Mouse (Mus musculus) neural tube, embryonic 14.5 days (tissue): ENCODE results near the gene Ascl2. TPM values are rescaled to one million over a fixed set of nuclear protein-coding genes. Genes with fewer than 3 reads are reported as not detected.

ENCODE experiments used
- ATAC-seq: fragments of 200-750 bp; cut with Nextera tagmentation; 2 replicates; pipeline ENCODE4 v1.8.0; 2017; ENCODE audit warnings: low read depth, mild to moderate bottlenecking, moderate TSS enrichment, moderate library complexity
- H3K27ac ChIP-seq: fragments of 300-500 bp; sonication (generic); 2 replicates; pipeline ENCODE4 v1.5.1; 2014; ENCODE audit warnings: low read depth, mild to moderate bottlenecking, control low read depth, low read length, moderate library complexity, mixed read lengths
- H3K27me3 ChIP-seq: fragments of 300-500 bp; sonication (generic); 2 replicates; pipeline ENCODE4 v1.6.1; 2014; ENCODE audit warnings: low read length; ENCODE audit not compliant: control insufficient read depth, insufficient read depth
- H3K36me3 ChIP-seq: fragments of 300-500 bp; sonication (generic); 2 replicates; pipeline ENCODE4 v1.6.1; 2014; ENCODE audit warnings: low read length, mixed read lengths; ENCODE audit not compliant: control insufficient read depth, insufficient read depth
- H3K4me1 ChIP-seq: fragments of 300-500 bp; sonication (generic); 2 replicates; pipeline ENCODE4 v1.6.1; 2014; ENCODE audit warnings: low read length; ENCODE audit not compliant: control insufficient read depth, insufficient read depth
- H3K4me2 ChIP-seq: fragments of 300-500 bp; sonication (generic); 2 replicates; pipeline ENCODE4 v1.6.1; 2014; ENCODE audit warnings: mild to moderate bottlenecking, low read depth, low read length, control low read depth
- H3K4me3 ChIP-seq: fragments of 300-500 bp; sonication (generic); 2 replicates; pipeline ENCODE4 v1.5.1; 2014; ENCODE audit warnings: low read depth, low read length, control low read depth, mixed read lengths
- H3K9ac ChIP-seq: fragments of 300-500 bp; sonication (generic); replicated peaks from 2 replicates; pipeline ENCODE4 v1.6.1; 2014; ENCODE audit warnings: low read depth, mild to moderate bottlenecking, control low read depth, low read length, mixed read lengths
- H3K9me3 ChIP-seq: fragments of 300-500 bp; sonication (generic); 2 replicates; pipeline ENCODE4 v1.6.1; 2016; ENCODE audit warnings: low read length; ENCODE audit not compliant: control insufficient read depth
- WGBS: fragments of 180-500 bp; shearing (Covaris S2); extraction: QIAGEN DNeasy Blood & Tissue Kit; methylation state at CpG from one replicate; pipeline ENCODE4 v1.1.7; 2014; 5-methylcytosine and 5-hydroxymethylcytosine counted together
- polyA plus RNA-seq: library from polyadenylated mRNA; unstranded; fragments of >200 nt; fragmentation: Nextera tagmentation; extraction: Ambion mirVana; gene quantifications from 2 replicates; pipeline ENCODE4 v1.2.1, GENCODE M21; 2014

Gene Ascl2
- polyA plus RNA-seq, 1 experiment from 2014 or later: 0.46 TPM

- no peaks in the 10 kb centered on the region for H3K27me3 ChIP-seq
- no peak overlapping the region for H3K4me2 ChIP-seq
- H3K9me3 ChIP-seq: no peaks in the 10 kb centered on the region
- no peak overlapping the region for H3K27ac ChIP-seq
- H3K36me3 ChIP-seq: no peaks in the 10 kb centered on the region
- ATAC-seq: no peak
- no peak overlapping the region for H3K9ac ChIP-seq
- peaks cover 22% of the 10 kb centered on the region; the same call in 1 of the 2 replicates for H3K4me1 ChIP-seq
- 84% methylated on average over 1 of the region's 1 CpGs for WGBS
- no peak overlapping the region for H3K4me3 ChIP-seq
Measured at GRCm38 (mm10) chr7:143011226-143011625, 42.2 kb upstream of the Ascl2 start.

- ATAC-seq: no peak
- Histone ChIP-seq H3K4me2 (no peak overlapping the region), H3K4me1 (peaks cover 15% of the 10 kb centered on the region; the same call in 1 of the 2 replicates), H3K4me3 (no peak overlapping the region), H3K27me3 (no peaks in the 10 kb centered on the region), H3K9ac (no peak overlapping the region), H3K36me3 (no peaks in the 10 kb centered on the region), H3K9me3 (no peaks in the 10 kb centered on the region), H3K27ac (no peak overlapping the region)
- WGBS: 89% methylated on average over 4 of the region's 4 CpGs
Measured at GRCm38 (mm10) chr7:143009996-143010395, 40.9 kb upstream of the Ascl2 start.

DNA sequence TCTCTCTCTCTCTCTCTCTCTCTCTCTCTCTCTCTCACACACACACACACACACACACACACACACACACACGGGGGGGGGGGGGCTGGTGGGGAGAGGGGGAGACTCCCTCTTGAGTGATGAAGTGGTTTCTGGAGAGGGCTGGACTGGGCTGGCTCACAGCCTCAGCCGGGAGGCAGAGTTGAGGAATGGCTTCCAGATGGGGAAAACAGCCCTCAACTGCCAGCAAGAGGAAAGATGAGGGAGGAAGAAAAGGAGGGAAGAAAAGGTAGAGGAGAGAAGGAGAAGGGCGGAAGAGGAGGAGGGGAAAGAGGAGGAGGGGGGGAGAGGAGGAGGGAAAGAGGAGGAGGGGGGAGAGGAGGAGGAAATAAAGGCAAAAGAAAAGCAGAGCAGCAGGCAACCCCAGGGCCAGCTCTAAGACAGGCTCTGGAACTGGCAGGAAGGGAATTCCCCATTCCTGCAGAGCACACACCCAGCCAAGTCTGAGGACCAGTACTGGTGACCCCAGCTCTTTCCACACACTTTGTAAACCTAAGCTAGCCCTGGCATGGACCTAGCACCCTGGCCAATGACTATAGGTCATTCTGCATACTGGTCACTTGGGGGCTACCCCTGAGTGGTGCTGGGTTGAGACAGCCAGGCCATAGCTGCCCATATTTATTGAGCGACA lies 40.1 kb upstream of the Ascl2 start:
- H3K36me3 ChIP-seq: no peaks in the 10 kb centered on the region
- ATAC-seq: 0 out of 2 replicates have a peak, but pooled peaks have one; percentile 19
- H3K9me3 ChIP-seq: no peaks in the 10 kb centered on the region
- H3K4me2 ChIP-seq: no peak overlapping the region
- no peaks in the 10 kb centered on the region for H3K27me3 ChIP-seq
- no peak overlapping the region for H3K9ac ChIP-seq
- peaks cover 15% of the 10 kb centered on the region; the same call in 1 of the 2 replicates for H3K4me1 ChIP-seq
- H3K4me3 ChIP-seq: no peak overlapping the region
- WGBS: 33% methylated on average over 4 of the region's 4 CpGs
- H3K27ac ChIP-seq: peak overlapping the region; percentile 49

DNA sequence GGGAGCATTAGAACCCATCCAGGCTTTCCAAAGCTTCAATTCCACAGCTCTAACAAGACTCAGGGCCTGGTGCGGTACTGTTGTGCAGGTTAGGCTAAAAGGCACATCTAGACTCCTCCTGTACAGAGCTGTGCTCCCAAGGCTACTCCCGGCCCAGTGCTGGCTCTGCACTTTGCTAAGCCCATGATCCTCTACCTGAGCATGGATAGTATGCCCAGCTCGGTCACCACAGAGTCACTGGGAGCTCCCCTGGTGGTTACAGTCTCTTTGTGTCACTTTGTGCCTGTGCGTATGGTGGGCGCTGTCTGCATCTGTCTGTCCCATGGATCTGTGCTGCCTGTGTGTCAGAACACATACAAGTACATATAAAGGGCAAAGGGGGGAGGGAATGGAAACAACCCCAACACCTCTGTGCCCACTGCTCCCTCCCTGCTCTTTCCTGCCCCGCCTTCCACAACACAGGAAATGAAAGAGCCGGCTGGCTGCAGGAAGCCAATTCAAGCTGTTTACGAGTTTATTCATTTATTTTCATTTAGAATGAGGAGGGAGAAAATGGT lies 39.4 kb upstream of the Ascl2 start:
- H3K27me3 ChIP-seq: no peaks in the 10 kb centered on the region
- H3K9ac ChIP-seq: no peak overlapping the region
- H3K36me3 ChIP-seq: no peaks in the 10 kb centered on the region
- H3K4me3 ChIP-seq: no peak overlapping the region
- no peak overlapping the region for H3K4me2 ChIP-seq
- no peaks in the 10 kb centered on the region for H3K9me3 ChIP-seq
- peak; percentile 45 for ATAC-seq
- WGBS: 49% methylated on average over 8 of the region's 8 CpGs
- peaks cover 15% of the 10 kb centered on the region; the same call in 1 of the 2 replicates for H3K4me1 ChIP-seq
- H3K27ac ChIP-seq: peak overlapping the region; percentile 49

- Histone ChIP-seq H3K4me2 (no peak overlapping the region), H3K36me3 (no peaks in the 10 kb centered on the region), H3K27ac (peak overlapping the region; percentile 49), H3K9me3 (no peaks in the 10 kb centered on the region), H3K27me3 (no peaks in the 10 kb centered on the region), H3K4me3 (no peak overlapping the region), H3K9ac (no peak overlapping the region), H3K4me1 (peaks cover 15% of the 10 kb centered on the region; the same call in 1 of the 2 replicates)
- 35% methylated on average over 17 of the region's 17 CpGs for WGBS
- peak; percentile 82 for ATAC-seq
Measured at GRCm38 (mm10) chr7:143007599-143008369, 38.7 kb upstream of the Ascl2 start.

GRCm38 (mm10) chr7:143006756-143007598 lies 37.9 kb upstream of the Ascl2 start:
- peaks cover 9% of the 10 kb centered on the region; the same call in 1 of the 2 replicates for H3K4me1 ChIP-seq
- ATAC-seq: no peak
- H3K36me3 ChIP-seq: no peaks in the 10 kb centered on the region
- H3K4me3 ChIP-seq: no peak overlapping the region
- WGBS: 91% methylated on average over 8 of the region's 8 CpGs
- H3K9me3 ChIP-seq: no peaks in the 10 kb centered on the region
- H3K9ac ChIP-seq: no peak overlapping the region
- H3K27ac ChIP-seq: no peak overlapping the region
- H3K27me3 ChIP-seq: no peaks in the 10 kb centered on the region
- H3K4me2 ChIP-seq: no peak overlapping the region

DNA sequence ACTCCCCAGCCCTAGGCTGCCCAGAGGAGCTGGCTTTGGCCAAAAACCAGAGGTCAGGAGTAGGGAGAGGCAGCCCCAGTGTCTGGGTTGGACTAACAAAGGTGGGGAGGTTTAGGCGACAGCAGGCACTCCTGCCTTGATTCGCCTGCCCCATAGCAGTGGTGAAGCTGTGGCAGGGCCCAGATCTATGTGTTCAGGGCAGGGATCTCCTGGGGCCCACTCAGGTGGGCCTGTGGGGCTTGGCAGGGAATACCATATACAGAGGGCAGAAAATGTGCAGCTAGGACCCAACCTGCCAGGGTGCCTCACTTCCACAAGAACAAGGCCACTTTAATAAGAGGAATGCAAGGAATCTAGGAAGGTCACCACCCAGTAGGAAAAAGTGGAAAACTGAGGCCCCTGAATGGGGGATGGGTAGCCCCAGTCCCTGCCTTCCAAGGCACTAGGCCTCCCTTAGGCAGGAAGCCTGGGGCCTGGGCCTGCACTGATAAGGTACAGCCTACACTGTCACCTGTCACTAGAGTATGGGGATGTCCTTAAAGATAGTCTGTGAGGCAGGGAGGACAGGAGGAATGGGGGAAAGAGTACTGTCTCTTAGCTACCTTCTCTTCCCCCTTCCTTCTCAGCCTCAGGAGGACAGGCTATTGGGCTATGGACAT lies 37.2 kb upstream of the Ascl2 start:
- ATAC-seq: no peak
- H3K4me1 ChIP-seq: peaks cover 9% of the 10 kb centered on the region; the same call in 1 of the 2 replicates
- 87% methylated on average over 2 of the region's 2 CpGs for WGBS
- no peak overlapping the region for H3K9ac ChIP-seq
- no peak overlapping the region for H3K27ac ChIP-seq
- no peaks in the 10 kb centered on the region for H3K36me3 ChIP-seq
- no peak overlapping the region for H3K4me2 ChIP-seq
- H3K27me3 ChIP-seq: no peaks in the 10 kb centered on the region
- H3K4me3 ChIP-seq: no peak overlapping the region
- H3K9me3 ChIP-seq: no peaks in the 10 kb centered on the region

GRCm38 (mm10) chr7:143005344-143006096 lies 36.5 kb upstream of the Ascl2 start:
- no peak overlapping the region for H3K9ac ChIP-seq
- H3K36me3 ChIP-seq: no peaks in the 10 kb centered on the region
- no peaks in the 10 kb centered on the region for H3K27me3 ChIP-seq
- no peak for ATAC-seq
- no peak overlapping the region for H3K27ac ChIP-seq
- no peaks in the 10 kb centered on the region for H3K9me3 ChIP-seq
- peaks cover 9% of the 10 kb centered on the region; the same call in 1 of the 2 replicates for H3K4me1 ChIP-seq
- H3K4me3 ChIP-seq: no peak overlapping the region
- H3K4me2 ChIP-seq: no peak overlapping the region
- WGBS: 91% methylated on average over 6 of the region's 6 CpGs
